Mouse (Mus musculus) testis, postnatal 10 days (tissue): ENCODE measurements at regions not wholly inside any gene's neighbourhood (a gene's known extent, or its start where the extent isn't known, plus 50 kb on each side); places are given as distances from the start of the nearest gene placed in this dataset.
"Not testable (repeated sequence)": the region's sequence is repeated elsewhere in the genome, so short reads cannot be mapped to it uniquely, and the experiment has no call there.

ENCODE experiments used
- DNase-seq: peaks from one replicate; pipeline ENCODE4 v3.0.0; 2021; ENCODE audit warnings: low spot score

DNA sequence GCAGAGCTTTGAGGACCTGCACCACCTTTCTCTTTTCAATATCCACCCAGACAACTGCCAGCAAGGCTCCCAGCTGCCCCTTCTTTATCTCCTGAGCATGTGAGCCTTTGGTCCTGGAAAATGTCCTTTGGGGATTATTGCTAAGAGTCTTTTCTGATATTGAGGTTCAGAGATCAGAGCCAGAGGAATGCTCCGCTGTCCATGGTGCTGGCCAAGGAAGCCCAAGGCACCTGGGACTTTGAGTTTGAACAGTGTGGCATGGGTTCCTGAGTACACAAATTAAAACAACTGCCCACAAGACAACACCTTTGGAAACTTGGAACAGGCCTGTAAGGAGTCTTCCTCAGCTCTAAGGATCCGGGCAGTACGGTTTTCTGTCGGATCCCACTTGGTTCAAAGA is 52.6 kb upstream of the Slc28a3 start:
- peak; percentile 77 for DNase-seq

DNA sequence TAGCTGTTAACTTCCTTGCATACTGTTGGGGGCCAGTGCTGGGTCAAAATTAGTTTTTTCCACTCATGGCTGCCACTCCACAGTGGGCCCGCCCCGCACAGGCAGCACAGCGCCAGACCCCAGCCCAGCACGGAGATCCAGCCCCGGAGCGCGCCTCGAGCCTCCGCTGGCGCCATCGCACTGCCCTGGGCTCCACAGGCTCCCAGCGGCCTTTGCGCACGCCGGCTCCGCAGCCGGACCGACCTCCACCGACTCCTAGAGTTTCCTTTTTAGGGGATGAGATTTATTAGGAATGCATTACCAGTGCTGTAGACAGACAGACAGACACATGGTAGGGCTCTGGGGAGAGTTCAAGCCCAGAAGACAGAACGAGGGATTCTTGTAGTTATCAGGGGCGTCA is 58.0 kb upstream of the Slc28a3 start:
- no peak for DNase-seq

DNA sequence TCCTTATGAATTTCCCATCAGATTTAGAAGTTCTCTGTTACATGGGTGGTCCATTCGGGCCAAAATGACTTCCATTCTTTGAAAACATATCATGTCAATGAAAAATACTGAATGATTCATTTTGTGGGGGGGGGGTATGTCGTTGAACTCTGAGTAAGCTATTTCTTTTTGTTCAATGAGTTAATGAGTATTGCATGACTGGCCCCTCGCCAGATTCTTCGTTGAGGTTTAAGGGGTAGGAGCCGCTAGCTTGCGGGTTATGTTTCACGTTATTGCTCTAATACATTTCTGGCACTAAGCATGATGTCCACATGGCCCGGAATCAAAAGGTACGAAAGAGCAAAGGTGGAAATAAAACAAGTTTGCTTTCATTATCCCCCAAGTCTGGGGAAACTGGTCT is 59.5 kb upstream of the Slc28a3 start:
- DNase-seq, result peak; percentile 53

DNA sequence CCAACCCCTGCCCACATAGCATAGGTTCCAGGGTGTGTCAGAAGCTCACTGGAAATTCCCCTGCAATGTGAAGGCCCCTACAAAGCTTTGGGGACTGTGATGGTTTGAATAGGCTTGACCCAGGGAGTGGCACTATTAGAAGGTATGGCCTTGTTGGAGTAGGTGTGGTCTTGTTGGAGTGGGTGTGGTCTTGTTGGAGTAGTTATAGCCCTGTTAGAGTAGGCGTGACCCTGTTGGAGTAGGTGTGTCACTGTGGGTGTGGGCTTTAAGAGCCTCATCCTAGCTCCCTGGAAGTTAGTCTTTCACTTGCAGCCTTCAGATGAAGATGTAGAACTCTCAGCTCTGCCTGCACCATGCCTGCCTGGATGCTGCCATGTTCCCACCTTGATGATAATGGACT is 64.9 kb upstream of the Slc28a3 start:
- DNase-seq, result not testable (repeated sequence)

DNA sequence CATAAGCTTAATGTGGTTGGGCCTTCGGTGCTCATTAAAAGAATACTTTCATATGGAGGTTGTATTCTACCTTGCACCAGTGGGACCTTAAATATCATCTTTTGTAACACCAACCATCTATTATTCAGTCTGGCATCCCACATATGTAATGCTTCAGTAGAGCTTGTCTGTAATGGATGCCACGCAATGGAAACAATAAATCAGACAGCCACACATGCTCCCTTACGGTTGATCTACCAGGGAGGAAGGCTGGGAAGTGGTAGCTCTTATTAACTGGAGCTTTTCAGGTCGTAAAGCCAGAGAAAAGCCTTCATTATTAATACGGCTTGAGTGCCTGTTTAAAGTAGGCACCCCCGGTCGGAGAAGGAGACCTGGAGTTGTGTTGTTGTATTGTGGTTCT is 66.8 kb upstream of the Slc28a3 start:
- DNase-seq, result no peak

DNA sequence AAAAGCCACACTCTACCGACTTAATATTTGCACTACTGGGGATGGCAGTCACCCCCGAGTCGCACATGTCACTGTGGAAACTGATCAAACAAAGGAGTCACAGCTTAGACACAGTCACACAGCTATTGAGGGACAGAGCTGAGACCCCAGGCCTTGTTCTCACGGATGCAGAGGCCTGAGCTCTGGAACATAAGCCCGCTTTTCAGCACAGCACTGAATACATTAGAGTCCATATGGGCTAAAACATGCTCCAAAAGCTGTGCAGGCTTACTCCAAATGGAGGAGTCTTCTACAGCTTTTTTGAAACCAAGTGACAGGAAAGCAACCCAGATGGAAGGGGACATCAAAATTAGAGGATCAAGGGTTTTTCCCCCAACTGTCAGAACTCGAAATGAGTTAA is 69.0 kb upstream of the Slc28a3 start:
- no peak for DNase-seq

DNA sequence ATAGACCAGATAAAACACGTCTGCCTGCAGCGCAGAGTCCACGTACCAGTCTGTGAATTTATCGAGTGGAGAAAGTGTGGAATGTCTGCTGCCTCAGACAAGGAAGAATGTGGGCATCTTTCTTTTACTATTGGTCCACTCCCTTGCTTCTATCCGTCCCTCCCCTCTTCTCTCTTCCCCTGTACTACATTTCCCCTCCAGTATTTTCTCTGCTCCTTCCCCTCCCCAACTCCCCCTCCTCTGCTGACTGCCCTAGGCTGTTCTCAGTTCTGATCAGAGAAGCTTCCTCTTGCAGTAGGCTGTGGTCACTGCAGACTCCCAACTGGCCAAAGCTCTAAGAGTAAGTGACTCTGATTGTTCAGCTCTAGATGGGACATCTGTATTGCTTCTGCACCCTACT is 76.1 kb upstream of the Slc28a3 start:
- DNase-seq, result no peak

DNA sequence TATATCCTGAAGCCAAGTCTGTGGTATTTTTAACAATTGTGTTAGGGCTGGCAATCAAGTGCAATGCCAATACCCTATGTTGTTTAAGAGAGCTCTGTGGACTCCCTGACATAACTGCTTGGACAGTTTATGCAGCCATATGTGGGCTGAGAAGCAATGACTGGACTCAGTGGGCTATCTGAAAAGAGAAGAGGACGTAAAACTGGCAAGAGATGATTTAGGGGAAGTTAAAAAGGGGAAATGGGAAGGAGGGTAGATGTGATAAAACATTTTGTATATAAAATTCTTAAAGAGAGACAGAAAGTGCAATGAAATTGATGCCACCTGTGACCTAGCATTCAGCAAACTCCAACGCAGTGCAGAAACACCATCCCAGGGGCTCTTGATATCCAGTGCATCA is 76.9 kb upstream of the Slc28a3 start:
- no peak for DNase-seq

DNA sequence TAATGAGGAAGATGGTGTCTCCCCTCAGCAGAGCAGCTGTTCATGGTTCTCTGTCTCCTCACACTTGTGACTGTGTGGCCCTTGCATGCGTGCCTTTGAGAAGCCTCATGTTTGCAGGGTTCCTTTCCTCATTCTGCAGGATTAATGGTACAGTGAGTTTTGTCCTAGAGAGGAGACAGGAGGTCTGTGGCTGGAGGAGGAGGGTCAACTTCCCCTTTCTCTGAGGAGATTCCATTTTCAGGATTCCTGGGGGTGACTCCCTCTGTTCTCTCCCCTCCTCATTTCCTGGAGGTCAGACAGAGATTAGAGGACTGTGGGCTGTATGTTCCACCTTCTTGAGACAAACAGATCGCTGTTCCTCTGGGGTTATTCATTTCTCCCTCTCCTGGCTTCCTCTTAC is 77.6 kb upstream of the Slc28a3 start:
- DNase-seq, result no peak

DNA sequence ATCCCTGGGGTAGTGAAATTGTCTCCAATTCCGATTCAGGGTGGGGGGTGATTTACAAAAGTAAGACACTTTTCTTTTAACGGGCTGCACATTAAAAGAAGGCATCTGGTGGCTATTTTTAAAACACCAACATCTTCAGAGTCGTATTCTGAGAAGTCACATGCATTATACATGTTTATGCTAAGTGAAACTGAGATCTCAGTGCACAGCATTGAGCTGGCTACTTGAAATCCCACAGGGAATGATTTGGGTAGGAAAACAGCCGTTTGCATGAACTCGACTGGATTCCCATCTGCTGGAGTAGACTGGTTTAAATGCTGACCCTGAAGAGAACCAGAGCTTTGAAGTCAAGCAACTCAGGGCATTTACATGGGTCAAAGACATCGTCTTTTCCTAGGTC is 84.0 kb upstream of the Slc28a3 start:
- DNase-seq, result no peak

DNA sequence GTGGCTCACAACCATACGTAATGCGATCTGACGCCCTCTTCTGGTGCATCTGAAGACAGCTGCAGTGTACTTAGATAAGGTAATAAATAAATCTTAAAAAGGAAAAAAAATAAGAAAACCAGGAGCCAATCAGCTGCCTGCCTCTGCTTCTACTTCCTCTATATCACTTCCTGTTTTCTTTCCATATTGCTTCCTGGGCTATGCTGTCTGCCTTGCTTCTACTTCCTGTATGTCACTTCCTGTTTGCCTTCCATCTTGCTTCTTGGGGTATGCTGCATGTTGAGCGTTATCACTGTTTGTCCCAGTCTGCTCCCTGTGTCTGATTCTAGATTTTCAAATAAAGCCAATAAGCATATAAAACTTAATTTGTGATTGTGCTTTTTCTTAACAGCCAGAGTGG is 85.3 kb upstream of the Slc28a3 start:
- no peak for DNase-seq

DNA sequence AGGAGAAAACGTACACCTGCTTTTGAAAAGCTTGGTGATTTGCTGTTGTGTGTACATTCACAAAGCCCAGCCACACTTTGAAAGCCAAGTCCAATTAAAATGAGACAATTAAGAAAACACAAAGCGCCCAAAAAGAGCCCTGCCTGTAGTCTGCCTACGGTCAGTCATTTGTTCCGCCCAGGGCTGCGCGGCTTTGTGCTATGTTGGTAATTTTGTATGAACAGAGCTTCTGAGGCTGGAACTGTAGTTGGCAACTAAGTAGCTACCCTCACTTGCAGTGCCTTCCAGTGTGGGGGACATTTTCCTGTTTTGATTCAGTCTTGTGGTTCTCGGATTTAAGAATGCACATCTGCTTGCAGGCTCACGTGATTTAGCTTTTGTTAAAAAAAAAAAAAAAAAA is 89.3 kb upstream of the Slc28a3 start:
- no peak for DNase-seq

DNA sequence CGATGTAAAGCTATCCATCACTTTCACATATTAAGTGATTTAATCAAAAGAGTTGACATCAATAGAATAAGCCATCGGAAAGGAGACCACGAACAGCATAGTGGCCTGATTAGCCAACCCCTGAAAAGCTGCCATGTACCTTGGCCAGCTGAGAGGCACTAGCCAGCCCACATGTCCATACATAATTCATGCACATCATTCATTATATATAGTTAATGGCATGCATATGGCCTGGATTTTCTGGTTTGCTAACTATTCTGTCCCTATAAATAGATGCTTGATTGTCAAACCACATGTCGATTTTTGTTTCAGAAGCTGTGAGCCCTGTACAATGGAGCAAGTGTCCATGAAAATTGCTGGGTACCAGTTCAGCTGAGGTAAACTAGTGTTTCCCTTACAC is 93.5 kb upstream of the Slc28a3 start:
- DNase-seq, result no peak

DNA sequence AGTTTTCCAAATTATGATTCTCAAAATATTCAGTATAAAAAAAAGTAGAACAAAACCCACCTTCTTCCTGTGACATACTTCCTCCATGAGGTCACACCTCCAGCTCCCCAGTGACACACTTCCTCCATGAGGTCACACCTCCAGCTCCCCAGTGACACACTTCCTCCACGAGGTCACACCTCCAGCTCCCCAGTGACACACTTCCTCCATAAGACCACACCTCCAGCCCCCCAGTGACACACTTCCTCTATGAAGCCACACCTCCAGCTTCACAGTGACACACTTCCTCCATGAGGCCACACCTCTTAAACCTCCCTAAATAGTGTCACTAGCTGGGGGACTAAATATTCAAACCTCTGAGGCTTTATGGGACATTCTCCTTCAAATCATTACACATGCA is 89.8 kb upstream of the Ntrk2 start:
- no peak for DNase-seq

DNA sequence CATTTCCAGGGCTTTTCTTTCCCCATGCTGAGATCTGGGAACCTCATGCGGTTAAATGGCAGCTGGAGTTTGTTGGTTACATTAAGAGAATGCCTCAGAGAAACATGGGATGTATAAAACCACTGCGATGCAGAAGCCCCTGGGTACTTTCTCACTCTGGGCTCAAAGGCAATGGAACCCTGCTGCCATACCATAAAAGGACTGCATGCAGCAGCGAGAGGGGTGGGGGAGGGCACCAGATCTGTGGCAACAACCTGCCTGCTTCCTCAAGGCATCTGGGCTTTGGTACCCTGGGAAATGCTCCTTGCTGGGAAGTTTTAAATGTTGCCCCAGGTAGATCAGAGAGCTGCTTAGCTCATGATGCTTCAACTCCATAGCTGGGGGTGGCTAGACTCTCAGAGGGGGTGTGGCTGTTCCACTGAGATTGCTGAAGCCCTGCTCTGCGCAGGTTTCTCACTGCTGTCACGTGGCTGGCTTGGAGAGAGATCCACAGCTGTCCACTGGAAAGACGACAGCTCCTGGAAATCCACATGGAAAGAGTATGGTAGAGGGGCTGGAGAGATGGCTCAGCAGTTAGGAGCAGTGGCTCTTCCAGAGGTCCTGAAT is 75.8 kb upstream of the Ntrk2 start:
- no peak for DNase-seq

DNA sequence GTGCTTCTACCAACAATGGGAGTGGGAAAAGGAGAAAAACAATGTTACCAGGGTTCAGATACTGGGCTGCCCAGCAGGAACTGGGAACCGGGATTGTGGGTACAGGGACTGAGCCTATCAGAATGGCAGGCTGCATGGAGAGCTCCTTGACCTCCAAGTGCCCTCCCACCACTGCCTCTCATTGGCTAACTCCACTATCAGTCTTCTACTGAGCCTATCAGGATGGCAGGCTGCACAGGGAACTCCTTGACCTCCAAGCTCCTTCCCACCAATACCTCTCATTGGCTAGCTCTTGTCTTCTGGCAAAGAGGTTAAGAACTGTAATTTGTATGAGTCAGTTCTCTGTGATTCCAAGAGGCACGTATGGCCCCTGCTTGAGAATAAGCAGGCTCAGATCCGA is 73.6 kb upstream of the Ntrk2 start:
- DNase-seq, result no peak

DNA sequence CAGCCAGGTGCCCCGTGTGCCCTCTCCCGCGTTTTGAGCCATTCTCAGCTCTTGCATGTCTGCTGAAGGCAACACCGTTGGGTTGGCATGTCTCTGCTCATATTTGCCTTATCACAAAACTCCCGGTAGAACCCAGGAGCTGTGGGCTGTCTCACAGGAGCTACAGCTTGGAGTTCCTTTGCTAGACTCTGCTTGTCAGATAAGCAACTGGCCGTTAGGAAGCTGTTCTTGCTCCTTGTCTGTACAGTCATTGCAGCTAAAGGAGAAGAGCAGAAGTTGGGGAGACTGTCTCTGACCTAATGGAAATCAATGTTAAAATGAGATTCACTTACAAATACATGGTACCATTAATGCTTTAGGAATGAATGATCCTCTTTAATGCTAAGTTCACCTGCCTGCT is 72.8 kb upstream of the Ntrk2 start:
- DNase-seq, result no peak

DNA sequence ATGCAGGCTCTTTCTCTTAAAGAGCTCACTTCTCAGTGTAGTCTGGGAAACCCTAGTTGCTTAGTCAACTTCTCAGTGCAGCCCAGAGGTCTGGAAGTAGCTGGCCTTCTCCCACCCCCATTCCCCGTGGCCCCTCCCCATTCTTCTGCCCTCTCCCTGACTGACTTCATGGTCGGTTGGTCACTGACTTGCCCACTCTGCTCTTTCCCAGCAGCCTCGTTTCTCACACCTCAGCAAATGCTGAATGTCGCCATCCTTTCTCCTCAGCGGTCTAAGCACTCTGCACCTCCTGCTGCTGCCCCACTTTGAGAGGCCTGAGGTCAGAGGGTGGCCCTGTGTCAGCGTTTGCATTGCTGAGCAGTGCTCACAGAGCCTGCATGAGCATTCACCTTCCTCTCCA is 70.8 kb upstream of the Ntrk2 start:
- DNase-seq, result no peak

DNA sequence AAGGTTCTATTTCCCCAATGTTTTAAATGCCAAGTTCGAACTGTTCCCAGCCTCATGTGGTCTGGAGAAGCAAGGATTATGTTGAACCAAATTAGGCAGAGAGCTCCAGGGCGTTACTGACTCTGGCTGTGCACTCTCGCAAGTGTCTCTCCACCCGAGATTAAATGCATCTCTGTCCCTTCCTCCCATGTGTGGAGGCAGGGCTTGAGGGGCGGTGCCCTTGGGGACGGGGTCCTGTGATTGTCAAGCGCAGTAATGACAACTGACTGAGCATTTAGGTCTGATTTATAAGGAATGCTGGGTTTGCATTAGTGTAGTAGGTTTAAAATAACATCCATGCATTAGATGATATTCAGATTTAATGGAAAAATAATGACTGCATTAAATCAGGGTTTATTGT is 65.6 kb upstream of the Ntrk2 start:
- no peak for DNase-seq

DNA sequence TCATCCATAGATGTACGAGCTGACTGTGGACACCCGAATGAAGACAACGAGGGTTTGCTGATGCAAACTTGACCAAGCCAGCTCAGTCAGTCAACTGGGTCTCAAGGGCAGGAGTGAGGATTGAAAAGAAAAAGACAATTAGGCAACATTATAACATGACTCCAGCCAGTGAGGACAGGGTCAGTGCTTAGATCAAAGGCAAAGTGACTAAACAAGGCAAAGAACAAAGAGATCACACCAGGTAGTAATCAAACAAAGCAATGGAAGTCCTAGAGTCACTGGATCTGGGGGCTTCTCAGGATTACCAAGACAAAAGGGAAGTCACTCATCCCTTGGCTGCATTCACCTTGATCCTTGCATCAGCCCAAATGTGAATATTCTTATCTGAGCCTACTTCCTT is 60.3 kb upstream of the Ntrk2 start:
- no peak for DNase-seq

DNA sequence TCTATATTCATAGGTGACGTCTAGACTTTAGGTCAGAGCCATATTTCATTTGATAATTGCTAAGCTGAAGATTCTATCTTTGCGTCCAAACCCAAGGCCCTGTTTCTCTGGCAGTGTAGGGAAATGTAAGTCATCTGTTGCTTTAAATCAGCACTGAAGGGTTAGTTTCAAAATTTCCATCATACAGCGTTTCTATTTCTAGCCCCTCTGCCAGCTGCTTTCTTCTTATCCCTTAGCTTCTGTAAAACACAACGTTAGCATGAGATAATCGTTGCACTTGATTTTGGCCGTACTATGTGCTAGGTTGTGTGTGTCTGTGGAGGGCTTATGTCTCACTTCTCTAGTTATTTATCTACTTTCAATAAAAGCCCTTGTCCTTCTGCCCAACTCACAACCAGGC is 58.7 kb upstream of the Ntrk2 start:
- no peak for DNase-seq

DNA sequence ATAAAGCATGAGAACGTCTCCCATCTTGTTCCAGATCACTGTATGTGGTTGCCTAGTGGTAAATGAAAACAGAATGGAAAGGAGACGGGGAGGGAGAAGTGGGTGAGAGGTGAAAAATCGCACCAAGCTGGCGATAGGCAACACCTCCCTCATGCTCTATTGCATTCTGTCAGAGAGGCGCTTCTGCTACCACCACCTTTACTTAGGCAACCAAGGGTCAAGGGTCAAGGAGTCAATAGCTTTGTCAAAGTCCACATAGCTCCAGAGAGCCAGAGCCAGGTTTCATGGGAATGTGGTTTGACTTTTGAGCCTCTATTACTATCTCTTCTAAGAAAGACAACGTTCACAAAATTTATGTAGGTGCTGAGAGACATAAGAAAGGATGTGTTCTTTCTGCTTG is 50.2 kb upstream of the Ntrk2 start:
- no peak for DNase-seq
